Mouse (Mus musculus) heart, postnatal 25 days (tissue): ENCODE measurements around the gene Gbf1. TPM values are rescaled to one million over a fixed set of nuclear protein-coding genes. Genes with fewer than 3 reads are reported as not detected.
A peak's percentile ranks its signal among the peaks of the same experiment; 100 is the strongest.

Source experiments
- DNase-seq: peaks from one replicate; pipeline ENCODE4 v3.0.0; 2022; ENCODE audit warnings: low spot score
- intact Hi-C: fragments of 180-260 bp; cut with DNase I; formaldehyde crosslinking; loops from one replicate; pipeline ENCODE4 v1.15.1; 2025
- total RNA-seq, 2 experiments: library from RNA; stranded (reverse); gene quantifications; 2 replicates each; pipeline ENCODE4 v1.2.3; 2021

The Gbf1 gene
- total RNA-seq, 2 experiments from 2014 or later, result 44.1 to 49.0 TPM

DNA sequence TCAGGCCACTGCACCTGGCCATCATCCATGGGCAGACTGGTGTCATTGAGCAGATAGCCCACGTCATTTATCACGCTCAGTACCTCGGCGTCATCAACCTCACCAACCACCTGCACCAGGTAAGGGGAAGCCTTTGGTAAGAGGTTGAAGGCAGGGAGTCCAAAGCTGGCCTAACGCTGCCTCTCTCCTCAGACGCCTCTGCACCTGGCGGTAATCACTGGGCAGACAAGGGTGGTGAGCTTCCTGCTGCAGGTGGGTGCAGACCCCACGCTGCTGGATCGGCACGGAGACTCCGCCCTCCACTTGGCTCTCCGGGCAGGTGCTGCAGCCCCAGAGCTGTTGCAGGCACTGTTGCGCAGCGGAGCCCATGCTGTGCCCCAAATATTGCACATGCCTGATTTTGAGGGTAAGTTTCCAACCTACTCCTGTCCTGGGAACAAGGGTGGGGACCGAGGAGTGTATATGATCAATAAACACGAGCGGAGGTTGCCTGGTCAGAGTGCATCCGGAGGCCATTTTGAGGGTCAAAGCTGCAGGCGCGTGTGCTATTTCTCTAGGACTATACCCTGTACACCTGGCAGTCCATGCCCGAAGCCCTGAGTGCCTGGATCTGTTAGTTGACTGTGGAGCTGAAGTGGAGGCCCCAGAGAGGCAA is 157.5 kb downstream of the Gbf1 start:
- intact Hi-C loops, result loop anchor here (2.0 kb wide), 1 partner anchor 17 kb away; the partner anchor contains the start of gene Psd
- no peak for DNase-seq

DNA sequence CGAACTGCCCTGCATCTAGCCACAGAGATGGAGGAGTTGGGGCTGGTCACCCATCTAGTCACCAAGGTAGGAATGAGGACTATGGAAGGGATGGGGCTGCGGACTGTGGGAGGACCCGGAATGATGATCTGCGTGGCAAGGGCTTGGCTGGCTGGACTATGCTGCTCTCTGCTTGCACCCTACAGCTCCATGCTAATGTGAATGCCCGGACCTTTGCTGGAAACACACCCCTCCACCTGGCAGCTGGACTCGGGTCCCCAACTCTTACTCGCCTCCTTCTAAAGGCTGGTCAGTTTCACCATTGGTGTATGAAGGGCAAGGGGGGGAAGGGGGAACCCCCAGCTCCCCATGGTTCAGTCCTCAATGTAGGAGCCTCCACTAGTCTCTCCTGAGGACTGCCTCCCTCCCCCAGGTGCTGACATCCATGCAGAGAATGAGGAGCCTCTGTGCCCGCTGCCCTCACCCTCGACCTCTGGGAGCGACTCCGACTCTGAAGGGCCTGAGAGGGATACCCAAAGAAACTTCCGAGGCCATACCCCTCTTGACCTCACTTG is 158.1 kb downstream of the Gbf1 start:
- intact Hi-C loops, result no loop called here
- no peak for DNase-seq

DNA sequence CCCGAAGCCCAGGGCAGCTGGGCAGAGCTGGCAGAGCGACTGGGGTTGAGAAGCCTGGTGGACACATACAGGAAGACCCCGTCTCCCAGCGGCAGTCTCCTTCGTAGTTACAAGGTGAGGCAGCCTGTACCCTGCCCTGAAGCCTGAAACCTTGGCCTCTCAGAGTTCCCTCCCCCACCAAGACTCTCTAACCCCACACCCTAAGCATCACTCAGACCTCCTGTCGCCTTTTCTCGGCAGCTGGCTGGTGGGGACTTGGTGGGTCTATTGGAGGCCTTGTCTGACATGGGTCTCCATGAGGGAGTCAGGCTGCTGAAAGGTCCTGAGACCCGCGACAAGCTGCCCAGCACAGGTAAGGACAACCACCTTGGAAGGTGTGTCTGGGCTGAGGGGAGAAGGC is 159.0 kb downstream of the Gbf1 start:
- no peak for DNase-seq
- intact Hi-C loops, result no loop called here

DNA sequence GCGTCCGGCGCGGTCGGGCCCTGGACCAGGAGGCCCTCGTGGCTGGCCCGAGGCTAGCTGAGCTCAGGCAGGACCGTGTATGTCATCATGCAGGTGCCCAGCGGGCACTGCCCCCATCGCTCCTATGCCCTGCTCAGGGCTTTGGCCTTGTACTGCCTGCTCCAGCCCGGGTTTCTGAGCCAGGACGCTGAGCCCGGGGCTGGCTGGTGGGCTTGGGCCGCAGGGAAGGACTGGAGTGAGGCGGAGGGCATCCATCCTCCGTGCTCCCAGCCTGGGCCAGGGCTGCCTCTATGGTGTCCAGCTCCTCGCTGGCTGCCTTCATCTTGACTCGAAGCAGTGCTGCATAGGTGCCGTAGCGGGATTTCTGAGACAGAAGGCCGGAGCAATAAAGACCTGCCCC is 160.3 kb downstream of the Gbf1 start:
- no peak for DNase-seq
- intact Hi-C loops, result no loop called here

DNA sequence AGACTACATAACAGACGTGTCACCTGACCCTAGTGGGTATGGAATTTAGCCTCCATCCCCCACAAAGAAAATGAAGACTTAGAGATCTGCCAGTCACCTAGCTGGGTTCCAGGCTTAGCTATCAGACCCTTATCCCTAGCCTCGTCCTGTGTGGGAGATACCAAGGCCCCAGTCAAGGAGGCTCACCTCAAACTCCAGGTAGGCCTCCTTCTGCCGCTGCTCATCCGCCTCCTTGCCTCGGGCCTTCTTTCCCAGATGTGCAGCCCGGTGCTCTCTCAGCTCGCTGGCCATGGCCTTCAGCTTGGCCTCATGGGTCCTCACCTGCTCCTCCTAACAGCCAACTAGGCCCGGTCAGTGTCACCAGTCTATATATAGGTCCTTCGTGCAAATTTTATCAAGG is 160.8 kb downstream of the Gbf1 start:
- intact Hi-C loops, result no loop called here
- no peak for DNase-seq

DNA sequence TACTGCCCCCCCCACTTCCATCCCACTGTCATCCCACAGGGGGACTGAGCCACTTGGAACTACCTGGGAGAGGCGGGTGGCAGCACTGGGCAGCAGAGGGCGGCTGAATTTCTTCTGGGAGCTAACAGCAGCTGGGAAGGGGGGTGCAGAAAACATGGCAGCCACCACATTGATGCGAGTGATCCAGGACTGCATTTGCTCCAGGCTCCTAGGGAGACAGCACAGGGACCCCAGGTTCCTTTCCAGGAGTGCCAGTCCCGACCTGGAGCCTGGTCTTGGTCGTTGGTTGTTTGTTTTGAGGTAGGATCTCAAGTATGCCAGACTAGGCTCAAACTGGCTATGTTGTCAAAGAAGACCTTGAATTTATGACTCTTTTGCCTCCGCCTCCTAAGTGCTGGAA is 161.3 kb downstream of the Gbf1 start:
- DNase-seq, result no peak
- intact Hi-C loops, result no loop called here

DNA sequence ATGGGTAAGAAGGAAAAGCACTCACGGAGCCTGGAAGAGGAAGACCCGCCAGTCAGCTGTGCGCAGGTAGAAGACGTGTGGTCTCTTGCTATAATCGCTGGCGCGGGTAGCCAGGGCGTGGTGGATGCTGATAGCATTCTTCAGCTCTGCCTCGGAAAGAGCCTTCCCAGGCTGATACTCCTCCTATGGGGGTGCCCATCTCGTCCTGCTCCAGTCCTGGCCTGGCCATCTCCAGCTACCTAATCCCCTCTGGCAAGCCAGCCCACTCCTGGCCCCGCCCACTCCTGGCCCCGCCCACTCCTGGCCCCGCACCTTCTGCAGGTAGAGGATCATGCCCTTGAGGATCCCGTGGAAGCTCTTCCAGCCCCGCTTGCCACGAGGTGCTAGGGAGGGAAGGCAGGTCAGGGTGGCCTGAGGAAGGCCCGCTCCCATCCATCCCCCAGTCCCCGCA is 161.9 kb downstream of the Gbf1 start:
- intact Hi-C loops, result no loop called here
- DNase-seq, result no peak

DNA sequence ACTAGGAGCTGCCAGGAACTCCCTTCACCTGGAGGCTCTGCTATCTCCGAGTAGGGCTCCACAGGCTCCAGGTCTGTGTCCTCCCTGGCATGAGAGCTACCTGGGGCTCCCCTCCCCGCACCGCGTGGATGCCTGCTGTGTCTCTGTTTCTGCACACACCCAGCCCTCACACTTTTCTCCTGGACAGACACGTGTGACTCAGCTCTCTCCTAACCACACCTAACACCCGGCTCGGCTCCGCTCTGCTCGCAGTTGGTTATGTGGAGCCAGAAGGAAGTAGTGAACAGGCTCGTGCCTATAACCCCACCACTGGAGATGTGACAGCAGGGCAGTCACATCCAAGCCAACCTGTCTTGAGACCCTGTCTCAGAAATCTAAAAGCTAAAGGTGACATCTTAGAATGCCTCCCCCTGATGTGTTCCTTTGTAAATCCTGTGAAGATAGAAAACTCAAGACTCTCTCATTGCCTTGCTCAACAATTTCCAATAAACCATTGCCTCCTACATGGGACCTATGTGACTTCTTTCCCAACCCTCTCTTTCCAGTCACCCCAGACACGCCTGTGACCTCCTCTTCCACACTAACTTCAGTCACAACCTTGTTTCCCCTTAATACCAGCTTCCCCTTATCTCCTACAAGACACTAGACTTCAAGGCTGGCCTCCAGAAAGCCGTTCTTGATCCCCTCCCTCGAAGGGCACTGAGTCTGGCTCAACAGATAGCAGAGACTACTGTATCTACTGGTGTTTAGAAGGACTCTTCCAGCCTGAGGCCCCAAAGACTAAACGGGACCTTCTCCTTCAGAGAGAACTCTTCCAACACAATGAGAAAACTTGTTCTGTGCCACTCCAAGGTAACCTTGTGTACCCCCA is 162.8 kb downstream of the Gbf1 start:
- no peak for DNase-seq
- intact Hi-C loops, result no loop called here

DNA sequence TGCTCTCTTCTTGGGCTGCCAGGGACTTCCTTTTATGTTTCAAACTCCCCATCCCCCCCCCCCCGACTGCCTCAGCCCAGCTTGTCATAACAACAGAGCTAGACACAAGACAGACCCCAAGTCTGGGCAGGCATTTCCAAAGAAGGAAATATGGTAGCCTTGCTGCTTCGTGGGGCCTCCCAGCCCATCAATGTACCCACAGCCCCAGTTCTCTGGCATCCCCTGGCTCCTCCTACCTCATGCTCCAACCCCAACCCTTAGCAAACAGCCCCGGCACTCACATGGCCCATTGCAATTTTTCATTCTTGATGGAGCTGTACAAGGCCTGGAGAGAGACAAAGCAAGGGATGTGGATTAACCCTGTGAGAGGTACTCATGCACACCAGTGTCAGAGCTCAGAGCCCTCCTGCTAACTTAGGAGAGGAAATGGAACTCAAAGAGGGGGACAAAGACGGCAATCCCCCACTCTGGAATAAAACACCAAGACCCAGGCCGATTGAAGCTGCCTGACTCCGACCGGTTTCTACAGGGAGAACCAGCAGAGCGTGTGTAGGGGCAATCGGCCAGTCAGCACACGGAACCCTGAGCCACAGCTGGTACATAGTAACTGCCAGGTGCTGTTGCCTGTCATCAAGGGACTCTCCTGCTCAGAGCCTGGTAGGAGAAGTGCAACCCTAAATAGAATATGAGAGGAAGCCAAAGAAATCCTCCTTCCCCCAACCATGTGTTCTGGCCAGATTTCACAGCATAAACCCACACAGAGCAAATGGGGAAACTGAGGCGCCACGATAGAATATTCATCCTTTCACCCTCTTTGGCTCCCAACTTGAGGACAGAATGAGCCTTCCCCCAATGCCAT is 163.7 kb downstream of the Gbf1 start:
- no peak for DNase-seq
- intact Hi-C loops, result no loop called here

DNA sequence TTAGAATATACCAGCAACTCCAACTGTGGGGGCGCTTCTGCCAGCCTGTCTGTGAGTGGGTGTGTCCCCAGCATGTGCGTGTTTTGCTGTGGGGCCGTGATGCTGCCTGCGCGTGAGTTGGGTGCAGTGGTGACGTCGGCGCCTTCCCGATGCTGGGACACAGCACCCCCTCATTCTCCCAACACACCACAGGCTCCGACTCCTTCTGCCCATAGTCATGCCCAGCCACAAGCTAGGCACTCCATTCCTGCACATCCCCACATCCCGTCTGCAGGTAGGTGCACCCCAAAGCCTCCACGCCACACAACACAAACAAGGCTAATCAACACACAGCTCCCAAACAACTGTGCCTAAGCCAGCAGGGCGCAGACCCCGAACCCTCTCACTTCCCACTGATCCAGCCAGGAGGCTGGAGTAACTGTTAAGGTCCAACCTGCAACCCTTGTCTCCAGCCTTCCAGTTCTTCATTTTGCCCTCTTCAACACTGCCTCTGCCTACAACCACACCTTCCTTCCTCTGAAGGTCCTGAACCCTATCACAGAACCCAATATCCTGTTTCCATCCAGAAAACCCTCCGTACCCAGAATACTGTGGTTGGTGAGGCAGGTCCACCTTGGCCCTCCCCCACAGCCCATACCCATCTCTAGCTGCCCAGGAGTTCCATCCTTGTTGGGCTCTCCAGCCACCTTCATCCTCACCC is 164.7 kb downstream of the Gbf1 start:
- DNase-seq, result no peak

DNA sequence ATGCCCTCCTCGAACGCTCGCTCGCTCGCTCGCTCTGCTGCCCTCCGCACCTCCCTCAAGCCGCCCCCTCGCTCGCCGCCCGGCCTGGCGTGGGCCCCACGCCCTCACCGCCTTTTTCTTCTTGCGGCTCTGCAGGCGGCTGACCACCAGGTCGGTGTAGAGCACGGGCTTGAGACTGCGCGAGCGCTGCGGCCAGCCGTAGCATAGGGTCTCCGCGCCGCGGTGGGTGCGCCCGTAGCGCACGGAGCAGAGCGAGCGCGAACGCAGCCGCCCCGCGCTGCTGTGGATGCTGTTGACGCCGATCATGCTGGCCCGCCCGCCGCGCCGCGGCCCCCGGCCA is 165.2 kb downstream of the Gbf1 start:
- DNase-seq, result no peak
- intact Hi-C loops, result no loop called here

More for the DNA sequence above, 164.7 kb downstream of the Gbf1 start:
- intact Hi-C loops, result no loop called here

DNA sequence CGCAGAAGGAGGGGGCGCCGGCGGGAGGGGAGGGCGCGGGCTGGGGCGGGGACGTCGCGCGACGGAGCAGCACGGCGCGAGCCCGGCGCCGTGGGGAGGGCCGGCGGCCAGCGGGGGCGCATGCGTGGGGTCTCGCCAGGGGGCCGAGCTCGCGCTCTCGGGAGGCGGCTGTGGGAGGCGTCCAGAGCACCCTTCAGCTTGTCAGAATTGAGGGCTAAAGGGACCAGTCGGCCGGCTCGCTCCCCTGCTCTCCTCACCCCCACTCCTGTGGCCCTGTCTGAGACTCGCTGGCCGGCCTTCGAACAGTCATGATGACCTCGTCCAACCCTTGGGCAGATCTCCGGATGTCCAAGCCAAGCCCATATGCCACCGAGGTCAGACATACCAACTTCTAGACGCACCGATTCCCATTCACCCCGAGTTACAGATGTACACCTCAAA is 165.7 kb downstream of the Gbf1 start:
- DNase-seq, result no peak
- intact Hi-C loops, result no loop called here

DNA sequence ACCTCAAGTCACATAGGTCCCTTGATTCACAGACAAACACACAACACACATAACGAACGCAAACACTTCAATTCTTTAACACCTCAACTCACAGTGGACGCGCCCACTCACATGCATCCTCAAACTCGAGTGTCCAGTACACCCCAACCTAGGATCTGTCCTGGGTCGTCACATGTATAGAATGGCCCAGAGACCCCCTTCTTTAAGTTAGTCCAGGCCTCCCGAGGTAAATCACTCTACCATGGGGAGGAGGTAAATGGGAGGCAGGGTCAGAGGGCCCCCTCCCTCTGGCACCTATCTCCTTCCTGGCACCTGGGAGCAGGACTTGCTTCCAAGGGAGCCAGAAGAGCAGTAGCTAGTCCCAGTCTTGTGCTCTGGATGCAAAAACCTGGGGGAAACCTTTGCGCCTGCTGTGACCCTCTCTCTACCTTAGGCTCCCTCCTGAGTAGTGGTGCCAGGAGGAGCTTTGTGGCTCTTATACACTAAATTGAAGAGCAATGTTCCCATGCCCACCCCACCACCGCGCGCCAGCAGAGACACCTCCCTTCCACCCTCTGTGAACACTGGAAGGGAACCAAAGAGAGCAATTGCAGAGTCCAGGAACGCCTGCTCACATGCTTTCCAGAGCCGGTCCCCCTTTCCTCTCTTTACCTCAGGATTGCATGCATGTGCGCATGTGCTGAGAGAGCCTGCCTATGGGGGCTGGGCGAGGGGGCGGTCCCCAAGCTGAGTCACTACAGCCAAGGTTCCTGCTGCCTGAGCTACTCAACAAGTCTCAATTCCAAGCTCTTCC is 166.5 kb downstream of the Gbf1 start:
- peak; percentile 48 for DNase-seq
- intact Hi-C loops, result no loop called here

DNA sequence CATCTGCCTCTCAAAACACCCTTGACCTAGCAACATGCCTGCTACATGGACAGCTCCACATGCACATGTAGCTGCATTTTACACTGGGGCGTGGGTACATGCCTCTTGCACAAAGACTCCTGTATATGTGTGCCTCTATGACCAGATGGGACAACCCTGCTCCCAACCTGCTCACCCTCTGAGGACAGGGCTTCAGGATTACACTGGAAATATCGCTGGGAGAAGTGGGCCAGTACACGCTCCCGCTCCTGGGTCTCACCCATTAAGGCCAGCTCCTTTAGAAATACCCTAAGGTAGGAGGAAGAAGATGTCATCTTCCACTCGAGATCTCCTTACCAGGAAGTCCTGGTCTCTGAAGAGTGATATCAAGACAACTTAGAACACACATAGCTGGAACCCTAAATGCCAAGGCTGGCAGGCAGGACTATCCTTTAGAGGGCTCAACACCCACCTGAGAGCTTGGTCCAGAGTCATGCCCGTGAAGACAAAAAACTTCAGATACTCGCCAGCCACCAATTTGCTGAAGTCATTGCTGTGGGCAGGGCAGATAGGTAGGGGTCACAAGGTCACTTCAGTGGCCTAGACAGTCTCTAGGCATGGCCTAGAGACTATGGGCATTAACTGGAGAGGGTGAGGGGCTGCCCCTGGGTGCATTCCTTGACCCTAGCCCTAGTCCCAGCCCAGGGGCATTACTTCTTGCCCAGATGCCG is 167.9 kb downstream of the Gbf1 start:
- intact Hi-C loops, result no loop called here
- DNase-seq, result no peak

DNA sequence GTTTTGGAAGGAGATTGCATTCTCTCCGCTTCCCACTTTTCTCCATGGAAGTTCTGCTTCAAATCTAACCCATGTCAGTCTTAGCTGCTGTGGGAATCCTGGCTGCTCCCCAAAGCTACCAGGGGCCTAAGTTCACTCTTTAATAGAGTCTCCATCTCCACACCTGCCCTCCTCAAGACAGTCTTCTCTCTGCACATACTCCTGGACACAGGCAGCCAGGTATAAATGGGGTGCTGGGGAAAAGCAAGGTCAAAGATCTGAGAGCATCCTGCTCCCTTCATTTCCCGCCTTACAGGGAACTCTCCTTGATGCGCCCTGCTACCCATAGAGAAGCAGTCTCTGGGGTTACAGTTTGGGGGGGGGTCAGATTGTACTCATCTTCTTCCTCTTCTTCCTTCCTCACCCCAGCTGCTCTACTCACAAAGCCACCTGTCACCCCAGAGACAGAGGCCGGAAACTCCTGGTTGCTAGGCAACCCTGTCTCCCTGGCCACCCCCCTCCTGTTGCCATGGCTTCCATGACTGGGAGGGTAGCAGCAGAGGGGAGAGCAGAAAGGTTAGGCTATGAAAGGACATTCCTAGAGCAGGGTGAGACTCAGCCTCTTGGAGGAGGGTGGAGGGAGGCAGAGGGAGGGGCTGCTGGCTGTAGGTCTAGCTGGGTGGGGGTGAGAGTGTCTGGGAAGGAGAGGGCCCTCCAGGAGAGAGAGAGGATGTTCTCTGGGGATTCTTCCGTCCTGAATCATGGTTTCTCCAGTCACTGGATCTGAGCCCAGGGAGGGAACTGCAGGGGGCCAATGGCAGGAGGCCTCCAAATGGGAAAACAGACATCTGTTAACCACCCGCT is 169.0 kb downstream of the Gbf1 start:
- intact Hi-C loops, result no loop called here
- no peak for DNase-seq

DNA sequence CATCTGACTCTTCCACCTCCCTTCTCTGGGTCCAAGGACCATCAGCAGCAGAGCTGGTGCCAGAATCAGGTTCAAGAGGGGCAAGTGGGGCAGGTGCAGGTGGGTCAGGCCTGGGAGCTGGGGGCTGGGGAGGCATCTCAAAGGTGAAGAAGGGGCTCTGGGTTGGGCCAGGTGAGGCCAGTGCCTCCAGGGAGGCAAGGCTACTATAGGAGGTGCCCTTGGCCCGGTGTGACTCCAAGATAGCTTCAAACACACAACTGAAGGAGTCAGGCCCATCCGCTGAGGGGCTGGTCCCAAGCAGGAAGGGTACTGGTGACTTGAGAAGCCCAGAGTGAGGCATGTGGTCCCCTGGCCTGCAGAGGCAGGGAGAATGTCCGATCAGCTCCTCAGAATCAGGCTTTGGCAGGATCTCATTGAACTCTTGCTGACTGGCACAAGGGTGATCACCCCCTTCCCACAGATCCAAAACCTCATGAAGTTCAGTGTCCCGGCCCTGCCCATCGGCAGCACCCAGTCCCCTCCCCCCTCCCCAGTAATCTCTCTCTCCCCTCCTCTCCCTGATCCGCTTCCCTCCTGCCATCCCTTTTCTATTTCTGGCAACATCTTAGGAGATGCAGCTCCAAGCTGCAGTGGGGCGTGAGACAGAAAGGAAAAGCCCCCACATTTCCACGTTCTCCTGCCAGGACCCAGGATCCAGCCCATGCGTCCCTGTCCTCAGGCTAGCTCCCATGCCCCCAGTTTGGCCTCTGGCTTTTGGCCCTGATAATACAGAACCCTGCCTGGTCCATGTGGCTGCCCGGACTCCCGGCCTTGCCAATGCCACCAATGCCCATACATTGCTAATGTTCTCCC is 170.1 kb downstream of the Gbf1 start:
- intact Hi-C loops, result no loop called here
- DNase-seq, result no peak
